Mouse (Mus musculus): ENCODE results near the gene Spata33.
A peak's percentile ranks its signal among the peaks of the same experiment; 100 is the strongest.
"Not testable (repeated sequence)": the region's sequence is repeated elsewhere in the genome, so short reads cannot be mapped to it uniquely, and the experiment has no call there.

The Spata33 gene

DNA sequence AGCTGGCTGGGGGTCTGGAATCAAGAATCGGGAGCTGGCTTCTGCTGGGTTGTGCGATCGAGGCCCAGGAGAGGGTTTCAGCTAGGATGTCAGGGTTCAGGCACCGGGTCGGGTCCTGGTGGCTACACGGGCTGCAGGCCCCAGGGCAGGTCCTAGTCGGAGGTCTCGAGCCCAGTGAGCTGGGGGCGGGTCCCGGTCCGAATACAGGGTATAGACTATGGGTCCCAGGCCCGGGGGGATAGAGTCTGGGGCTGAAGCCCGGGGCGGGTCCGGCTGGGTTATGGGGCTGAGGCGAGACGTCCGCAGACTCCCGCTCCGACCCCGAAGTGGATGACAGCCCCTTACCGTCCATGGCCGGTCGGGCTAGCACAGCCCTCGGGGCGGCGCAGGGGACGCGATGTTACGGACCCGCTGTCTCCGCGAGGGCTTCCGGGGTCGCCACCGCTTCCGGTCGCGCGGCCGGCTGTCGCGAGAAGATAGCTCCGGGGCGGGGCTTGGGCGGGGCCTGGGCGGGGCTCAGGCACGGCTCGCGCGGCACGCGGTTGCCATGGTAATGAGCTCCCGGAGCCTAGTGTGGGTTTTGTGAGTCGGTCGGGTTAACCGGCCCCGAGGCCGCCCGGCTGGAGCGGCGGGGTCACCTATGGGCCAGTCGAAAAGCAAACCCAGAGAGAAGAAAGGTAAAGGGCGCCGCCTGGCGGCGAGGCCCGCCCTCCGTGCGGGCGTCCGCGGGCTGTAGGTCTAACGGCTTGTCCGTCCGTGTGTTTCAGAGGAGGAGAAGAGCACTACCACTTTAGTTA lies at the start of gene Spata33, which contains the start of gene Chmp1a:
Gene Spata33 (plus strand): TSS at position 512 of the 797 bp plus-strand sequence.
Gene Chmp1a (minus strand): TSS at position 443 of the 797 bp plus-strand sequence.
- peak; percentile 96 for DNase-seq (ENCODE audit: low spot score)

DNA sequence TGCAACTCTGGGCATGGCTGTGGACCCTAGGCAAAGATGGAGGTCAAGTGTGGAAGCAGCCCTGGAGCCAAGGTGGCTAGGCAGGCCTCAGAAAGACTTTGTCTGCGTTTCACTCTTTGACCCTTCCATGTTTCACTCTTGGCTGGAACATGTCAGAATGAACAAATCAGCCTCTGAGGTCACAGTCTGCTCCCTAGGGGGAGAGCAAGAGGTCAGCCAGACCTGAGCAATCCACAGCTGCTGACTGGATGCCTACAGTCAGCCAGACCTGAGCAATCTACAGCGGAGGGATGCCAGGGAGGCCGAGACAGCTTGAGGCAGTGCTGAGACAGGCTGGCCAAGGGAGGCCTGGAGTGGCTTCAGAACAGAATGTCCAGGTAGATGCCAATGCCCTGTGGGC lies 31.2 kb upstream of the Spata33 start:
- peak; percentile 60 for DNase-seq (ENCODE audit: low spot score)

DNA sequence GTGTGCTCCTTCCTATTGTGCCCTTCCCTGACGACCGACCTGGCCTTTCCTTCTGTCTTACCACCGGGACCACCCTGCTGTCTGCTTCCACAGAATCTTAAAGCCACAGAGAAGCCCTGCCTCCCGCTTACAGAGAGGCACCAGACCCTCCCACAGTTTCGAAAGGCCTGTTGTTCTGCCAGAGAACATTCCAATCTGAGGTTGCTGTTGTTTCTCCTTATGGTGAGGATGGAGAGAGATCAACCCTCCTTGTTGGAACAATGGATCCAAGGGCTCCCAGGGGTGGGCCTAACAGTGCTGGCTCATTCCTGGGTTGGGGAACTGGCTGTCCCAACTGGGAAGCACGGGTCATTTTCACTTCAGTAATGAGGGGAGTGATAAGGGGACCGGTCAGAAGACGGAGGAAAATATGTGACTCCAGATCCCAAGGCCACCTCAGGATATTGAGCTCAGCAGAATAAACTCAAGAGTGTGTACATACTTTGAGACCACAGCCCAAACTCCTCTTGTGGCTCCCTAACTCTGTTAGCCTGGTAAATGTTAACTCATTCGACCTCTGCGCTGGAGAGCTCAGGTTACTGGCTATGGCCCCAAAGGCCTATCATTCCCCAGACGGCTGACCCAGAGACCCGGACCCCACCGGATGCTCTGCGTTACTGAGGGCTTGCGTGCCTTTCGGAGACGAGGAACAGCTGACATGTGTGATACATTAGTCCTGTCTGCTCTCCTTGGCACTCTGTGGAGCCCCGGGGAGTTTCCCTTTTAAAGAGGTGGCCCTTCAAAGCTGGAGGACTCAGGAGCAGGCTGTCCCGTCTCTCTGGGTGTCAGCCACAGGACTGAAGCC lies 26.8 kb upstream of the Spata33 start, which contains the start of gene Dpep1:
Gene Dpep1 (plus strand): TSS at position 677 of the 844 bp plus-strand sequence.
- DNase-seq (ENCODE audit: low spot score): peak; percentile 67

GRCm38 (mm10) chr8:123188006-123188405 lies 24.6 kb upstream of the Spata33 start:
- no peak for DNase-seq (ENCODE audit: low spot score)

DNA sequence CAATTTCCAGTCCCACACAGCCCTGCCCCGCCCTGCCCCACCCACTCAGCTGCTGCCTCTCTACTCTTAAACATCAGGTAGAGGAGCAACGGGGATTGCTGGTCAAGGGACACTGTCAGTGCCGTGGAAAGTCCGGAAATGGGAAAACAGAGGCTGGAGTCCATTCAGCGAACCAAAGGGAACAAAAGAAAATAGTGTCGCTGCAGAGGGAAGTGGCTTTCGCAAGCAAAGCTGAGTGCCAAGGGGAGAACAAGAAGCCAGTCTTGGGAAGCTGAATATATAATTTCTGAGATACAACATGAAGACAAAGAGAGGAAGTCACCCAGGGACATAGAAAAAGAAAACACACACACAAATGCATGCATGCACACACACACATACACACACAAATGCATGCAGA lies 23.8 kb upstream of the Spata33 start:
- no peak for DNase-seq (ENCODE audit: low spot score)

DNA sequence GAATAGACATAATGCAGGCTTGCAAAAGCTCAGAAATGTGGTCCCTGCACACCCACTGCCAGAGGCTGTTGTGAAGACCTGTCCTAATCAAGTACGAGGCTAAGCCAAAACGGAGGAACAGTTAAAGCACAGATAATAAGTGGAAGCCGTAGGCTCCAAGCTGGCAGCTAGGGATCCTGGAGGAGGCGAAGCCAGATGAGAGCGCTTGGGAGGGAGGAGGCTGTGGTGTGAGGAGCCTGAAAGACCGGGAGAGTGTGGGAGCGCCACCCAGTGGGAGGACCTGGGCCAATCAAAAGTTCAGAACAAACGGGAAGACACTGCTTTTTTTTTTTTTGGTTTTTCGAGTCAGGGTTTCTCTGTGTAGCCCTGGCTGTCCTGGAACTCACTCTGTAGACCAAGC lies 22.0 kb upstream of the Spata33 start:
- peak; percentile 64 for DNase-seq (ENCODE audit: low spot score)

DNA sequence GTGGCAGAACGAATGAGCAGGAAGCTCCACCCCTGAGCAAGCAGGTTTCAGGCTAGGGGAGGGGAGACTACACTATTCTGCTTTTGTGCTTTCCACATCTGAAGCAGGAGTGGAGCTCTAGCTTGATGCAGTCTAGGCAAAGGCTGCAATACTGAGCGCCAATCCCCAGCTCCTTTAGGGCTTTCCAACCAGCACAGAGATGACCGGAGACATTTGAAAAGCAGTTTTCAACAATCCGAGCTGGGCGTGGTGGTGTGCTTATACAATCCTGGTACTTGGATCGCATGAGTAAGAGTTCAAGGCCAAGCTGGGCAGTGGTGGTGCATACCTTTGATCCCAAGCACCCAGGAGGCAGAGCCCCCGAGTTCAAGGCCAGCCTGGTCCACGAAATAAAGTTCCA lies 20.7 kb upstream of the Spata33 start:
- DNase-seq (ENCODE audit: low spot score): no peak

GRCm38 (mm10) chr8:123193771-123194170 lies 18.9 kb upstream of the Spata33 start:
- no peak for DNase-seq (ENCODE audit: low spot score)

DNA sequence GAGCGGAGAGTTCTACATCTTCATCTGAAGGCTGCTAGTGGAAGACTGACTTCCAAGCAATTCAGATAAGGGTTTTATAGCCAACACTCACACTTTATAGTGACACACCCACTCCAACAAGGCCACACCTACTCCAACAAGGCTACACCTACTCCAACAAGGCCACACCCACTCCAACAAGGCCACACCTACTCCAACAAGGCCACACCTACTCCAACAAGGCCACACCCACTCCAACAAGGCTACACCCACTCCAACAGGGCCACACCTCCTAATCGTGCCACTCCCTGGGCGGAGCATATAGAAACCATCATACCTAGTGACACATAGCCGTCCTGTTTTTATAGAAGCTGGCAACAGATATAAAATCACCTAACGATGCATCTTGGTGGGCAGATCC lies 15.6 kb upstream of the Spata33 start:
- DNase-seq (ENCODE audit: low spot score): not testable (repeated sequence)

DNA sequence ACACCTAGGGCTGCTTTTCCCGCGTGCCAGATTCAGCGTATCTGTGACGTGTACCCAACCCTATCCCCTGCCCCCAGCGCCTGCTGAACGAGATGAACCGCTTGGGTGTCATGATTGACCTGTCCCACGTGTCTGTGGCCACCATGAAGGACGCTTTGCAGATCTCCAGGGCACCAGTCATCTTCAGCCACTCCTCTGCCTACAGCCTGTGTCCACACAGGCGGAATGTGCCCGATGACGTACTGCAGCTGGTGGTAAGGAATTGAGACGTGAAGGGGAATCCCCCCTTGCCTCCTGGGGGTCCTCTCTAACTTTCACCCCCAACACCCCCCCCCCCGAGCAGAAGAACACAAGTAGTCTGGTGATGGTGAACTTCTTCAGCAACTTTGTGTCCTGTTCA lies 12.8 kb upstream of the Spata33 start:
- DNase-seq (ENCODE audit: low spot score): no peak

DNA sequence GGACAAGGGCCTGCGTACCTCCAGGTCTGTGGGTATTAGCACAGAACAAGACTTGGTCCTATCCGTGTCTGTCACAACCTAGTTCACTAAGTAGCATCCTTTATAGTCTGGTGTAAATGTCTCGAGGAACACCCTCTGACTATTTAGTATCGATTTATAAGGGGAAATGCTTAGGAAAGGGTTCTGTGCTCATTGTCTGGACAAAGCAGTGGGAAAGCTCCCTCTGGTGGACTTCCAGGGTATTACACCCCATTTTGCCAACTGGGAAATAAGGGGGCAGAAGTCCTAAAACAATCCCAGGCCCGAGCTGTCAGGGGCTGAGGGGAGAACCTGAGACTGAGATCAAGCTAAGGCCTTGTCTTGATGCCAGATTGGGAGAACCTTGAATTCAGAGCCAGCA lies 10.3 kb upstream of the Spata33 start:
- peak; percentile 55 for DNase-seq (ENCODE audit: low spot score)

- DNase-seq (ENCODE audit: low spot score): no peak
Measured at GRCm38 (mm10) chr8:123203571-123203970, 9.1 kb upstream of the Spata33 start.

GRCm38 (mm10) chr8:123211876-123212275 lies 756 bp upstream of the Spata33 start:
- DNase-seq (ENCODE audit: low spot score): no peak

GRCm38 (mm10) chr8:123213118-123213772 lies 613 bp downstream of the Spata33 start:
- DNase-seq (ENCODE audit: low spot score): no peak

DNA sequence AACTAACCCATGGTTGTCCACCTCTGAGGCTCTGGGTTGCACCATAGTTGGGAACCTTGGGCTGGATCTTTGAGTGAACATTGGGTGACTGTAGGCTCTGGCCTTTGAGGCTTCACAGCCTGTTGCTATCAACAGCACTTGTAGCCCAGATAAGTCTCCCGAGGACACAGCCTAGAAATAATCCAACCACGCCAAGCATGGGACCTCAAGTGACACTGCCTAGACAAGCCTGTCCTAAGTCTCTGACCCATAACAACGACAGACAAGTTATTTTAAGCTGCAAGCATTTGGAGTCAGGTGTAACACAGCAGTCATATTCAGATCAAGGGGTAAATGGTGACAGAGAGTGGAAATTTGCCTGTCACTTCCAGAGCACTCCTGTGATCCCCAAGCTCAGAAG lies 2.8 kb downstream of the Spata33 start:
- DNase-seq (ENCODE audit: low spot score): no peak

DNA sequence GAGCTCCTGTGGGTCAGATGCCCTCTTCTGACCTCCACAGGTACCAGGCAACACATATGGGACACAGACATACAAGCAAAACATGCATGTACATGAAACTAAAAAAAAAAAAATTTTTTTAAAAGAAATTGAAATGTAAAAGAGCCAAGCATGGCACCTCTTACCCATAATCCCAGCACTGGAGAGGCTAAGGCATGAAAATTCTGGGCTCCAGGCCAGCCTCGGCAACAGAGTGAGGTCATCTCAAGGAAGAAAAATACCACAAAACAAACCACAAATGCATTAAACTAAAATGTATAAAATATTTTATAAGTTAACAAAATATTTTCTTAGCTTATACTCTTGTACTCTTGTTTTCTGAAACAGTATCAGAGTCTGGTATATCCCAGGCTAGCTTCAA lies 8.3 kb downstream of the Spata33 start:
- DNase-seq (ENCODE audit: low spot score): no peak

DNA sequence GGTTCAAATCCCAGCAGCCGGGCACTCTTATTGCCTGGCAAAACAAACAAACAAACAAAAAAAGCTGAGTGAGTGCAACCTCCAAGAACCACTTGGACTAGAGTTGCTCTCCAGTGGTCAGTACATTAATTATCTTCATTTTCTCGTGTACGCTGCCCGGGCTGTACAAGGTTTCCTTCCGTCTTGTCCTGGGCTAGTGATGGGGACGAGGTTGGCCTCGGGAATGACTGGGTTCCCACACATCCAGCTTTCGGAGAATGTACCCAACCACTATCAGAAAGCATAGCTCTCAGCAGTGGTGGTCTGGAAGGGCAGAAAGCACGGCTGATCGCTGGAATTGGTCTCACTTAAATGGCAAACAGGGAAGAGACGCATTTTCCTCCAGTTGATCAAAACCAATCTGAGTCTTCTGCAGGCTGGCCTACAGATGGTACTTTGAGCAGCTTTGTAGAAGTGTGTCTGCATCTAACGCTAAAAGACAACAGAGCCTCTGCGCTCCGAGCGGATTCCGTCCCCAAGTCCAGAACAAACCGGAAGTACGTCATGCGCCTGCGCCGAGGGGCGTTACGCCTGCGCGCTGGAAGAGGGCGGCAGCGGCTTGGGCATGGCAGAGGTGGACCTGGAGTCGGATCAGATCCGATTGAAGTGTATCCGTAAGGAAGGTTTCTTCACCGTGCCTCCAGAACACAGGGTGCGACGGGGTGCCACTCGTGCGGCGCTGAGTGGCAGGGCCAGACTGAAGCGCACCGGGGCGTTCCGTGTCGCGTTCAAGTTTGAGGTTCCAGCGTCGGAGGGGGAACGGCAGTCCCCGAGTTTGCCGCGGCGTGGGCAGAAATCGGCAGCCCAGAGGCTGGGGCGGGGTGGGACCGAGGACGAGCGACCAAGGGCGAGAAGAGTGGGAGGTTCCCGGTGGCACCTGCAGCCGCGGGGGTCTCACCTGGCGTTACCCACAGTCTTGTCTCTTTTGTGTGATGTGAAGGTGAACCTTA lies 11.9 kb downstream of the Spata33 start, which contains the start of gene Cdk10:
Gene Cdk10 (plus strand): TSS at position 565 of the 989 bp plus-strand sequence.
- peak; percentile 90 for DNase-seq (ENCODE audit: low spot score)

- DNase-seq (ENCODE audit: low spot score): no peak
Measured at GRCm38 (mm10) chr8:123228416-123228815, 15.8 kb downstream of the Spata33 start.

DNA sequence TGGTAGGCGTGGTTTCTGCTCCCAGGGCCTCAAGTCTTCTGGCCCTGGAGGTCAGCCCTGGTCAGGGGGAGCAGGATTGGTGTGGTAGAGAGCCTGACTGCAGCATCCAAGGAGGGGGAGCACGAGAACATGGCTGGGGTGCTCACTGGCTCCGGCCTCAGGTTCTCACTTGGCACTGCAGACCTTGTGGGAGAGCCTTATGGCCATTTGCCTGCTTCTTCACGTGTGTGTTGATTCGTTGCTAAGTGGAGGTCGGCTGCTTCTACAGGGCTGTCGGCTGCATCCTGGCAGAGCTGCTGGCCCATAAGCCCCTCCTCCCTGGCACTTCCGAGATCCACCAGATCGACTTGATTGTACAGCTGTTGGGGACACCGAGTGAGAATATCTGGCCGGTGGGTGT lies 17.7 kb downstream of the Spata33 start:
- DNase-seq (ENCODE audit: low spot score): not testable (repeated sequence)

DNA sequence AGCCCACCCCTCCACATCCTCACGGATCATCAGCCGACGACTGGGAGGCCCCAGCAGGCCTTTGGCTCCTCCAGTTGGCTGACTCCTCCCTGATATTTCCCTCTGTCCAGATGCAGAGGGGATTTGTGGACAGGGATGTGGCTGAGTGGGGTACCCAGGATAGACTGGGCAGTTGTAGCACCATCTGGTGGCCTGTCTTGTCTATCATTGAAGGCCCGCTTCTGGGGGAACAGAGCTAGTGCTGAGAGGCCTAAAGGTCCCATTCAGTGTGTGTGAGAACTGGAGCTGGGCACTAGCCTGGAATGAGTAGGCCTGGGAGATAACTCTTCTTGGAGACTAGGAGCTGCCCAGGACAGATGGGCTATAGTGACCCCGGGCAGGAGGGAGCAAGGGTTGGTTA lies 19.1 kb downstream of the Spata33 start:
- no peak for DNase-seq (ENCODE audit: low spot score)

GRCm38 (mm10) chr8:123232553-123232952 lies 19.9 kb downstream of the Spata33 start:
- DNase-seq (ENCODE audit: low spot score): no peak
